Mouse (Mus musculus) heart, postnatal 0 days (tissue): ENCODE measurements around the gene Mad1l1. TPM values are rescaled to one million over a fixed set of nuclear protein-coding genes. Genes with fewer than 3 reads are reported as not detected.
A peak's percentile ranks its signal among the peaks of the same experiment; 100 is the strongest.

Experiments used
- ATAC-seq: fragments of 200-750 bp; cut with Nextera tagmentation; 2 replicates; pipeline ENCODE4 v1.8.0; 2017; ENCODE audit warnings: low read depth, moderate number of reproducible peaks, moderate library complexity; ENCODE audit not compliant: insufficient read depth
- DNase-seq: peaks from one replicate; pipeline ENCODE4 v3.0.0-alpha.2; 2016; ENCODE audit warnings: low spot score
- H3K27ac ChIP-seq: fragments of 300-500 bp; sonication (generic); 2 replicates; pipeline ENCODE4 v1.5.1; 2014; ENCODE audit warnings: low read depth, mild to moderate bottlenecking
- H3K27me3 ChIP-seq: fragments of 300-500 bp; sonication (generic); 2 replicates; pipeline ENCODE4 v1.6.1; 2014; ENCODE audit warnings: low read length, mixed read lengths; ENCODE audit not compliant: control insufficient read depth, insufficient read depth
- H3K36me3 ChIP-seq: fragments of 300-500 bp; sonication (generic); replicated peaks from 2 replicates; pipeline ENCODE4 v1.6.1; 2014; ENCODE audit warnings: low read length, mixed read lengths; ENCODE audit not compliant: control insufficient read depth, insufficient read depth
- H3K4me1 ChIP-seq: fragments of 300-500 bp; sonication (generic); 2 replicates; pipeline ENCODE4 v1.6.1; 2014; ENCODE audit warnings: antibody characterized with exemption; ENCODE audit not compliant: control insufficient read depth, insufficient read depth
- H3K4me2 ChIP-seq: fragments of 300-500 bp; sonication (generic); 2 replicates; pipeline ENCODE4 v1.6.1; 2014; ENCODE audit warnings: low read depth, mild to moderate bottlenecking, low read length, moderate library complexity
- H3K4me3 ChIP-seq: fragments of 300-500 bp; sonication (generic); 2 replicates; pipeline ENCODE4 v1.5.1; 2014; ENCODE audit warnings: low read depth, low read length
- H3K9ac ChIP-seq: fragments of 300-500 bp; sonication (generic); replicated peaks from 2 replicates; pipeline ENCODE4 v1.6.1; 2014; ENCODE audit warnings: low read depth, low read length, mixed read lengths
- H3K9me3 ChIP-seq: fragments of 300-500 bp; sonication (generic); replicated peaks from 2 replicates; pipeline ENCODE4 v1.6.1; 2016; ENCODE audit warnings: low read length; ENCODE audit not compliant: control insufficient read depth
- CTCF ChIP-seq: IDR thresholded peaks from 2 replicates; pipeline ENCODE4 v1.5.1; 2016; ENCODE audit warnings: antibody characterized with exemption, control low read depth, low read depth
- EP300 ChIP-seq: IDR thresholded peaks from 2 replicates; pipeline ENCODE4 v1.6.1; 2016; ENCODE audit warnings: antibody characterized with exemption, low read depth
- WGBS: fragments of 180-500 bp; shearing (Covaris S2); extraction: QIAGEN DNeasy Blood & Tissue Kit; methylation state at CpG from one replicate; pipeline ENCODE4 v1.1.7; 2014; 5-methylcytosine and 5-hydroxymethylcytosine counted together
- polyA plus RNA-seq: library from polyadenylated mRNA; unstranded; fragments of >200 nt; fragmentation: Nextera tagmentation; extraction: Ambion mirVana; gene quantifications from 2 replicates; pipeline ENCODE4 v1.2.1, GENCODE M21; 2015
- total RNA-seq: library from RNA; depleted of rRNA; stranded (reverse); fragments of >200 nt; gene quantifications from 2 replicates; pipeline ENCODE4 v1.2.3, GENCODE M21; 2014; ENCODE audit warnings: low replicate concordance

The Mad1l1 gene
- total and polyA plus RNA-seq, 2 experiments from 2014 or later: 15.1 to 20.6 TPM

DNA sequence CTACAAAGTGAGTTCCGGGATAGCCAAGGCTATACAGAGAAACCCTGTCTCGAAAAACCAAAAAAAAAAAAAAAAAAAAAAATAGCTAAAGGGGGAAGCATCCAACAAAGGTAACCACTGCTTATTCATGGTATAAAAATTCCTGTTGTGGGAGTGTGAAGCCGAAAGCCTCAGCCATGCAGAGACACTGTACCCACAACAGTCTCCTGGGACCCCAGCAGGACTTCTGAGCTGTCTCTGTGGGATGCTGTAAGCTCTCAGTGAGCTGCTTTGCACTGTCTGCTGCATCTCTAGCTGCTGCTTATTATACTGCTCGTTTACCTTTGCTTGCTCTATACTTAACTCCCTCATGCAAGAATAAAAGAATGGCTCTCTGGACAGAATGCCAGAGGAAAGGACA, 23.1 kb downstream of the Mad1l1 start:
- 92% methylated on average over 4 of the region's 4 CpGs for WGBS
- H3K4me2 ChIP-seq: no peak overlapping the region
- H3K27me3 ChIP-seq: no peaks in the 10 kb centered on the region
- DNase-seq (no peak), ATAC-seq (no peak)
- H3K9me3 ChIP-seq: no peaks in the 10 kb centered on the region
- TF ChIP-seq EP300: no peak
- no peak for TF ChIP-seq CTCF
- H3K36me3 ChIP-seq: peaks cover 62% of the 10 kb centered on the region
- H3K4me1 ChIP-seq: no peaks in the 10 kb centered on the region
- no peak overlapping the region for H3K27ac ChIP-seq
- no peak overlapping the region for H3K9ac ChIP-seq
- no peak overlapping the region for H3K4me3 ChIP-seq

DNA sequence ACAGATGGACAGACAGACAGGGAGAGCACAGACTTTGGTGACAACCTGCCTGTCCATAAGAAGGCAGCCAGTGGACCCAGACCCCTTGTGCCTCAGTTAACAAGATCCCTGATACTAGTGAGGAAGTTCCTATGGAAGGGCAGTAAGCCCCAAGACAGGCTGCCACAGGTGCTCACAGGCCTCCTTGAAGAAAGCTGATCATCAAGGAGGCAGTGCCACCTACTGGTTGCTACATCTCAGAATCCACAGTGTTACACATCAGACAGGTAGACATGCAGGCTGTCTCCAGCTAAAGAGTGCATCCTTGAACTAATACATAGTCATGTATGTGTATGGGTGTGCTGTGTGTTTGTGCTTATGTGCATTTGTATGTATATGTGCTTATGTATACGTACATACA, 29.2 kb downstream of the Mad1l1 start:
- Histone ChIP-seq H3K4me2 (no peak overlapping the region), H3K27me3 (no peaks in the 10 kb centered on the region), H3K27ac (no peak overlapping the region), H3K9ac (no peak overlapping the region), H3K9me3 (no peaks in the 10 kb centered on the region), H3K4me3 (no peak overlapping the region), H3K4me1 (no peaks in the 10 kb centered on the region), H3K36me3 (peaks cover 37% of the 10 kb centered on the region)
- TF ChIP-seq EP300 (no peak), CTCF (peak; percentile 83)
- ATAC-seq: peak; percentile 49; the same call in 1 of the 2 replicates
- 89% methylated on average over 1 of the region's 1 CpGs for WGBS
- peak; percentile 49 for DNase-seq

GRCm38 (mm10) chr5:140289161-140289560, 32.2 kb downstream of the Mad1l1 start:
- 96% methylated on average over 2 of the region's 2 CpGs for WGBS
- Histone ChIP-seq H3K4me2 (no peak overlapping the region), H3K36me3 (peaks cover 20% of the 10 kb centered on the region), H3K9ac (no peak overlapping the region), H3K27me3 (no peaks in the 10 kb centered on the region), H3K4me3 (no peak overlapping the region), H3K4me1 (no peaks in the 10 kb centered on the region), H3K27ac (no peak overlapping the region), H3K9me3 (no peaks in the 10 kb centered on the region)
- ATAC-seq (no peak), DNase-seq (no peak)
- TF ChIP-seq CTCF (no peak), EP300 (no peak)

DNA sequence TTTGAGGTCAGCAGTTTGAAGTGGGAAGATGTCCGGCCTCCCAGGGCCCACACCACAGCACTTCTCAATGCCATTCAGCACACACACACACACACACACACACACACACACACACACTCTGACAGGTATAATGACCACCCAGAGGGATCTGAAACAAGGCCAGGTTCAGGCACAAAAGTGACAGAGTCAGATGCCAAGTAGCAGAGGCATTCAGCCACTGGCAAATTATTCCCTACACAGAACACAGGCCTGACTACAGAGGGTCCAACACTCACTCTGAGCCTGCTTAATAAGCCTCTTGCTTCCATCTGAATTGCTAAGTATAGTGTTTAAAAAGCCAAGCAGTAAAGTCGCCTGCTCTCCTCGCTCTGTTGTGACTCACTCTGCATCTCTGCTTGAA, 33.1 kb downstream of the Mad1l1 start:
- no peaks in the 10 kb centered on the region for H3K9me3 ChIP-seq
- no peaks in the 10 kb centered on the region for H3K27me3 ChIP-seq
- H3K27ac ChIP-seq: no peak overlapping the region
- no peak overlapping the region for H3K9ac ChIP-seq
- TF ChIP-seq CTCF (no peak), EP300 (no peak)
- ATAC-seq: no peak
- H3K4me3 ChIP-seq: no peak overlapping the region
- no peak overlapping the region for H3K4me2 ChIP-seq
- DNase-seq: no peak
- WGBS: 93% methylated on average over 3 of the region's 3 CpGs
- H3K36me3 ChIP-seq: peaks cover 16% of the 10 kb centered on the region
- H3K4me1 ChIP-seq: no peaks in the 10 kb centered on the region

DNA sequence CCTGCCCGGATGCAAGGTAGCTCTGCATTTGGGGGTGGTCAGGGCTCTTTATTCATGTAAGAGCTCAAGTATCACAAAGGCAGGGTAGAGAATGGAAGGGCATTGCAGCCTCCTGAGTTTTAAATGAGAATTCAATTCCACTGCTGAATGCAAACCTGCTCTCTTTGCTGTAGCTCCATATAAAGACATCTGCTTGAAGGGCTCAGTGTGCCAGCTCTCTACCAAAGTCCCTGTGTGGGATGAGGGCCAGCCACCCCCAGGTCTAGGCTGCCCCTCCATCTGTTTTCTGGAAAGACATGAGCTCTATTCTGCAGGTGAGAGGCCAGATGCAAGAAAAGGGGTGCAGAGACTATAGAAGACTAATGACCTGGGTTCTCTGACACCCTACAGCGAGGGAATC, 36.6 kb downstream of the Mad1l1 start:
- TF ChIP-seq CTCF (no peak), EP300 (no peak)
- H3K4me3 ChIP-seq: no peak overlapping the region
- H3K9me3 ChIP-seq: no peaks in the 10 kb centered on the region
- no peak overlapping the region for H3K9ac ChIP-seq
- H3K27ac ChIP-seq: no peak overlapping the region
- DNase-seq (no peak), ATAC-seq (no peak)
- H3K36me3 ChIP-seq: peaks cover 20% of the 10 kb centered on the region
- H3K4me2 ChIP-seq: no peak overlapping the region
- no peaks in the 10 kb centered on the region for H3K27me3 ChIP-seq
- H3K4me1 ChIP-seq: no peaks in the 10 kb centered on the region
- WGBS: 92% methylated on average over 2 of the region's 2 CpGs

GRCm38 (mm10) chr5:140284011-140284410, 37.3 kb downstream of the Mad1l1 start:
- H3K4me3 ChIP-seq: no peak overlapping the region
- H3K4me1 ChIP-seq: no peaks in the 10 kb centered on the region
- no peaks in the 10 kb centered on the region for H3K27me3 ChIP-seq
- WGBS: 94% methylated on average over 2 of the region's 2 CpGs
- TF ChIP-seq CTCF: no peak
- TF ChIP-seq EP300: no peak
- H3K36me3 ChIP-seq: peaks cover 13% of the 10 kb centered on the region
- H3K9ac ChIP-seq: no peak overlapping the region
- no peaks in the 10 kb centered on the region for H3K9me3 ChIP-seq
- no peak overlapping the region for H3K27ac ChIP-seq
- no peak for DNase-seq
- no peak for ATAC-seq
- no peak overlapping the region for H3K4me2 ChIP-seq
